ENCODE assay signal across 8 mouse cellular contexts in genomic region chr11:17211258-17212140, GRCm38 (mm10). TPM values are rescaled to one million over a fixed set of nuclear protein-coding genes. Genes with fewer than 3 reads are reported as not detected.
DNase-seq lines count a peak whose midpoint lies in the region; ATAC-seq lines count a peak whose summit lies in the region.

Pno1 (minus strand) TSS chr11:17211568.

- peak; percentile 93 for DNase-seq in B cell, adult 2 months
- DNase-seq in brain, adult 2 months (ENCODE audit: low read depth, low spot score): peak; percentile 99
- peak; percentile 98 for DNase-seq in heart, embryonic 10.5 days (ENCODE audit: low spot score)
- DNase-seq in liver: peak; percentile 96
- peak; percentile 94 to 96 for DNase-seq in spleen, postnatal 4 days (ENCODE audit: low spot score in 2 of 2)

- peaks cover 14% of the 10 kb centered on the region for H3K4me1 ChIP-seq in heart, embryonic 10.5 days
- H3K4me1 ChIP-seq in kidney, embryonic 15.5 days: peaks cover 20% of the 10 kb centered on the region

- peak within 1 kb of the TSS; percentile 89 for H3K9ac ChIP-seq in kidney, embryonic 15.5 days

- no peaks in the 10 kb centered on the region for H3K9me3 ChIP-seq in heart, embryonic 10.5 days
- no peaks in the 10 kb centered on the region for H3K9me3 ChIP-seq in kidney, embryonic 15.5 days (replicated peaks)

- peak within 1 kb of the TSS; percentile 94 for H3K27ac ChIP-seq in heart, embryonic 10.5 days
- H3K27ac ChIP-seq in kidney, embryonic 15.5 days: peak within 1 kb of the TSS; percentile 91

- H3K4me2 ChIP-seq in kidney, embryonic 15.5 days: peak within 1 kb of the TSS; percentile 69

- peaks cover 22% of the 10 kb centered on the region for H3K36me3 ChIP-seq in heart, embryonic 10.5 days
- peaks cover 23% of the 10 kb centered on the region for H3K36me3 ChIP-seq in kidney, embryonic 15.5 days

- under 1% methylated on average over 65 of the region's 65 CpGs for WGBS in heart, embryonic 10.5 days
- WGBS in kidney, embryonic 15.5 days: under 1% methylated on average over 65 of the region's 65 CpGs

- H3K27me3 ChIP-seq in heart, embryonic 10.5 days (ENCODE audit: insufficient read depth, poor library complexity, severe bottlenecking): no peaks in the 10 kb centered on the region
- H3K27me3 ChIP-seq in kidney, embryonic 15.5 days: no peaks in the 10 kb centered on the region

- ATAC-seq in erythroblast, adult 5-6 weeks (replicated peaks; ENCODE audit: low FRiP score, poor library complexity, severe bottlenecking): peak; percentile 96
- peak; percentile 99 for ATAC-seq in kidney, embryonic 15.5 days (replicated peaks; ENCODE audit: low FRiP score)
- peak; percentile 93 for ATAC-seq in monocyte, adult 5-6 weeks (replicated peaks; ENCODE audit: insufficient number of reproducible peaks, low FRiP score, low TSS enrichment, poor library complexity, severe bottlenecking)

- H3K4me3 ChIP-seq in heart, embryonic 10.5 days: peak within 1 kb of the TSS; percentile 84
- H3K4me3 ChIP-seq in kidney, embryonic 15.5 days (replicated peaks): peak within 1 kb of the TSS; percentile 96

RNA-seq across cellular contexts. Expression of gene Pno1, which starts in this region (rescaled TPM):
- total RNA-seq in erythroblast, adult 5-6 weeks (2015; ENCODE audit: low replicate concordance): 8.5 and 15.0 TPM in 2 replicates
- 9.5 and 12.3 TPM in 2 replicates for total RNA-seq in erythroblast, adult 5-6 weeks (2017; ENCODE audit: low replicate concordance)
- polyA plus RNA-seq in heart, embryonic 10.5 days (2016; fragmentation: Nextera tagmentation; extraction: Ambion mirVana): 95.4 and 114 TPM in 2 replicates
- polyA plus RNA-seq in kidney, embryonic 15.5 days (2015; fragmentation: Nextera tagmentation; extraction: Ambion mirVana): 74.7 and 82.4 TPM in 2 replicates
- total RNA-seq in monocyte, adult 5-6 weeks (2017): 39.8 to 46.5 TPM (median 44.2 TPM) in 3 replicates

Comparison
In these comparisons a context has a peak if more than half of its experiments do, and no peak if none do; other contexts are left out.
1. Peak in every context shown above with its lines: DNase-seq, ATAC-seq, H3K4me3 ChIP-seq and H3K27ac ChIP-seq.